Mouse (Mus musculus): ENCODE data around the gene Olfr401. TPM values are rescaled to one million over a fixed set of nuclear protein-coding genes. Genes with fewer than 3 reads are reported as not detected.

The Olfr401 gene
- total RNA-seq (2023), result not detected

DNA sequence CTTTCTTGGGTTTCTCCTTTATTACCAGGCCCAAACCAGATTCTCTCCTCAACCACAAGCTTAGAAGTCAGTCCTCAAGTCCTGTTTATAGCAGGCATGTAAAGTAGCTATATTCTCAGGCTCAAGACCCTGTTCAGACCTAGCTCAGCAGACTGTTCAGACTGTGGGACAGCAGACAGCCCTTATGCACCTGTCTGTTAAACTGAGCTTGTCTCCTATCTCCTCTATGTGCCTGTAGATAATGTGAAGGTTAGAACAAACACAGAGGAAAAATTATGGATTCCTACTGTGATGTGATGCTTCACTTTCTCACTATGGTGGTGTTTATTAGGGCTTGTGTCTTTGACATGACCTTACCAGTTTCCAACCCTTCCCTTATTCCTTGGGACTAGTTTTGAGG lies at the start of gene Olfr401:
Gene Olfr401 (plus strand): TSS at position 301 of the 400 bp plus-strand sequence.

DNA sequence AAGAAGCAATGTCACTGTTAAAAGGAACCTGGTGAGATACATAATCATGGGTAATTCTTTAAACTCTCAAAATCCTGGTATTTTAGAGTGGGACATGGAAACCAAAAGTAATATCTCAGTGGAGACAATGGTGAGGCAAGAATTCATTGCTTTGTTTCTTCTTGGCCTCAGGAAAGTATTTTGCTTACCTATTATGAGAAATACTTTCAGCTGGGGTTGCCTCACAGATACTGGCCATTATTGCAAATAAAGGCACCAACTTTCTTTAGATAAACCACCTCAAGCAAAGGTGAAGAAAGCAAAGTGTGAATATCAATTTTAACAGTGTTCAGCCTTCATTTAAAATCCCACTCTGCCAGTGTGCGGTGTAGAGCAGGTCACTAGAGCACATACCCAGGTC lies 43.9 kb upstream of the Olfr401 start, which contains the start of gene Zfp616:
Gene Zfp616 (plus strand): TSS at position 301 of the 400 bp plus-strand sequence.

DNA sequence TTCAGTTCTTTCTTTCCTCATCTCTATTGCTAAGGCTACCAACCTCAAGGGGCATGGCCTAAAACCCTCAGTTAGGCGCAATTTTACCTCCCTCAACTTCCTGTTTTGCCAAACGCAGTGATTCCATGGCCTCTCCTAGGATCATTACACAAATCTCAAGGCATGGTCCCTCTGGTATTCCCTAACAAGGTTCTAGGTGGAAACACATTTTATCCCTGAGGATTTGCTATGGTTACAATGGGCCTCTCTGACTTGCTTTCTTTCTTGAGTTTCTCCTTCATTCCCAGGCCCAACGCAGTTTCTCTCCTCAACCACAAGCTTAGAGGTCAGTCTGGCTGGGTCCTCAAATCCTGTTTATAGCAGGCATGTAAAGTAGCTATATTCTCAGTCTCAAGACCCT lies 39.7 kb downstream of the Olfr401 start, which contains the start of gene Olfr402:
Gene Olfr402 (plus strand): TSS at position 301 of the 400 bp plus-strand sequence.

Other genes starting within 250 kb of the Olfr401 start
- not detected for gene Olfr394, start 222.9 kb upstream of the Olfr401 start, total RNA-seq (2023)
- gene Olfr395, start 204.4 kb upstream of the Olfr401 start, total RNA-seq (2023), result not detected
- not detected for gene Olfr23, start 177.0 kb upstream of the Olfr401 start, total RNA-seq (2023)
- not detected for gene Olfr397, start 152.9 kb upstream of the Olfr401 start, total RNA-seq (2023)
- gene Olfr398, start 123.3 kb upstream of the Olfr401 start, total RNA-seq (2023), result not detected
- not detected for gene Olfr139, start 57.2 kb upstream of the Olfr401 start, total RNA-seq (2023)
- not detected for gene Olfr399, start 57.1 kb upstream of the Olfr401 start, total RNA-seq (2023)
- not detected for gene Zfp616, start 43.8 kb upstream of the Olfr401 start, total RNA-seq (2023)
- gene Olfr402, start 39.8 kb downstream of the Olfr401 start, total RNA-seq (2023), result not detected
- gene Olfr403, start 72.5 kb downstream of the Olfr401 start, total RNA-seq (2023), result not detected
- not detected for gene Olfr43, start 97.7 kb downstream of the Olfr401 start, total RNA-seq (2023)
- gene Olfr406, start 146.1 kb downstream of the Olfr401 start, total RNA-seq (2023), result not detected
- gene Olfr59, start 170.0 kb downstream of the Olfr401 start, total RNA-seq (2023), result not detected
- gene Olfr410, start 224.3 kb downstream of the Olfr401 start, total RNA-seq (2023), result not detected
- gene Olfr411, start 238.9 kb downstream of the Olfr401 start, total RNA-seq (2023), result not detected
- gene Olfr412, start 248.4 kb downstream of the Olfr401 start, total RNA-seq (2023), result not detected